Mouse (Mus musculus): ENCODE results near the gene C1rb.
"Not testable (repeated sequence)": the region's sequence is repeated elsewhere in the genome, so short reads cannot be mapped to it uniquely, and the experiment has no call there.

Gene C1rb

GRCm38 (mm10) chr6:124593121-124593520 lies 23.0 kb downstream of the C1rb start:
- DNase-seq (ENCODE audit: low spot score) = no peak

GRCm38 (mm10) chr6:124602031-124602430 lies 31.9 kb downstream of the C1rb start:
- no peak for DNase-seq (ENCODE audit: low spot score)

- DNase-seq (ENCODE audit: low spot score) = no peak
These were observed 55.5 kb downstream of the C1rb start for GRCm38 (mm10) chr6:124625612-124626011.

- not testable (repeated sequence) for DNase-seq (ENCODE audit: low spot score)
These were observed 56.1 kb downstream of the C1rb start for GRCm38 (mm10) chr6:124626184-124626583.

GRCm38 (mm10) chr6:124630763-124631162 lies 60.7 kb downstream of the C1rb start:
- DNase-seq (ENCODE audit: low spot score) = no peak

Data from layer of hippocampus, adult 11-12 months (tissue).